ENCODE assay signal across 8 mouse cellular contexts in the genomic region with DNA sequence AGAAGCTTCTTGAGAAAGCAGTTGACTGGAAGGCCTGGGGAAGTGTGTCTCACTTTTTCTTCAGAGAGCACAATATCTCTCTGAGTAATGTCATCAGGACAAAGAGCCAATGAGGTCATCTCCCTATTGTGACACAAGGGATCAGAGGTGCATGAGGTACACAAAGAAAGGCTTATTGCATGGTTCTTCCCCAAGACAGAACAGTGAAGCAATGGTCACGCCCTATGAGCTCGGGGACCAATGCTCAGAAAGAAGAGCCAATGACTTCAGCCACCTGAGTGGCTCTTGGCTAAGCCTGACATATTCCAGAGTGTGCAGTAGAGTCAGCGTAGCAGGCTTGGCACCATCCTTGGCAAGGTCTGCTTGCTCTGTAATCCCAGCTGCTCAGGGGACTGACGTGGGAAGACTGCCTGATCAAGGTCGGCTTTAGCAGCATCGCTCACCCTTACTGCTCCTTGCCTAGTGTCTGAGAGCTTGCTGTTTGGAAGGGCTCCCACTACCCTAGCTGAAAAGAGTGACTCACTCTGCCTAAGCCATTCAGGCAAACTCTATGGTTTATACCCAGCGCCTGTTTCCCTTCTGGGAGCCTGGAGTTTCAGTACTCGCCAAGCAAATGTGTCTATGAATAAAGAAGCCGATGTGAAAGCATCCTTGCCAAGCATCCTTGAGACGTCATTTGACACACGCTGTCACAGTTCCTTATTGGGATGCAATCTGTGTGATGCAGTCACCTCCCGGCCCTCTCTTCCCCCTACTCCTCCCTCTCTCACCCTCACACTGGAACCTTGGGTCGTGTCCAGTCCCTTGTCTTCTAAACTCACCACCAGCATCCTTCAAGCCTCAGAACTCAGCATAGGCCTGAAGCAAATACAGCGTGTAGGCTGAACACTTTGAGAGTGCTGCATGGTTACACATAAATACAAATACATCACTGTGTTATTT.
DNase-seq lines count a peak whose midpoint lies in the region; ATAC-seq and TF ChIP-seq lines count a peak whose summit lies in the region.

No protein-coding gene starts in this region.

- no peak overlapping the region for H3K27ac ChIP-seq in lung, postnatal 0 days (ENCODE audit: low read length)
- peak overlapping the region; percentile 52 for H3K27ac ChIP-seq in olfactory bulb, adult 2 months (ENCODE audit: insufficient read depth, low read depth, low read length)

- H3K9ac ChIP-seq in lung, postnatal 0 days (replicated peaks; ENCODE audit: low read depth) = no peak overlapping the region

- H3K36me3 ChIP-seq in lung, postnatal 0 days (ENCODE audit: insufficient read depth, low read length) = no peaks in the 10 kb centered on the region

- intact Hi-C loops in heart, postnatal 14 days (cut with DNase I) = no loop called here

- peak; percentile 21 for DNase-seq in lung, postnatal 0 days (ENCODE audit: low spot score)
- DNase-seq in lung, postnatal 14 days = no peak
- peak; percentile 59 for DNase-seq in brain, embryonic 18.5 days (ENCODE audit: low read depth, low spot score)
- peak; percentile 40 to 53 for DNase-seq in frontal cortex, postnatal 14 days (ENCODE audit: low spot score in 2 of 2)
- DNase-seq in retina, embryonic 14.5 days (ENCODE audit: low spot score) = no peak
- DNase-seq in heart, postnatal 14 days = no peak
- DNase-seq in thymus, postnatal 4 days = no peak

- TF ChIP-seq EP300 in lung, postnatal 0 days (IDR thresholded peaks at IDR 0.05) = no peak

- 81% methylated on average over 14 of the region's 14 CpGs for WGBS in lung, postnatal 0 days
- 33% methylated on average over 14 of the region's 14 CpGs for WGBS in olfactory bulb, adult 2 months

- ATAC-seq in lung, postnatal 0 days = peak; percentile 76

- H3K4me3 ChIP-seq in lung, postnatal 0 days (ENCODE audit: low read depth, low read length) = no peak overlapping the region
- no peak overlapping the region for H3K4me3 ChIP-seq in olfactory bulb, adult 2 months (ENCODE audit: insufficient read depth, low read depth, low read length)

- no peaks in the 10 kb centered on the region for H3K9me3 ChIP-seq in lung, postnatal 0 days (ENCODE audit: low read length)

- H3K4me2 ChIP-seq in lung, postnatal 0 days (replicated peaks; ENCODE audit: low read depth, low read length) = no peak overlapping the region

- no peak for TF ChIP-seq CTCF in lung, postnatal 0 days (IDR thresholded peaks at IDR 0.05)
- TF ChIP-seq CTCF in olfactory bulb, adult 2 months (IDR thresholded peaks at IDR 0.05; ENCODE audit: insufficient read depth, low read depth, low read length) = no peak

- no peaks in the 10 kb centered on the region for H3K4me1 ChIP-seq in lung, postnatal 0 days (ENCODE audit: insufficient read depth, low read depth, low read length)
- H3K4me1 ChIP-seq in olfactory bulb, adult 2 months (ENCODE audit: control insufficient read depth, insufficient read depth, low read length) = peaks cover 17% of the 10 kb centered on the region

- no peak for TF ChIP-seq POLR2A in olfactory bulb, adult 2 months (IDR thresholded peaks at IDR 0.05; ENCODE audit: insufficient read depth, low read depth, low read length)

- no peaks in the 10 kb centered on the region for H3K27me3 ChIP-seq in lung, postnatal 0 days (replicated peaks; ENCODE audit: insufficient read depth, low read length)

Comparison
In these comparisons a context has a peak if more than half of its experiments do, and no peak if none do; other contexts are left out.
1. DNase-seq: peak in lung, postnatal 0 days (single experiment), brain, embryonic 18.5 days (single experiment) and frontal cortex, postnatal 14 days (2 of 2); none in lung, postnatal 14 days (single experiment), retina, embryonic 14.5 days (single experiment), heart, postnatal 14 days (0 of 2) and thymus, postnatal 4 days (single experiment).